Mouse (Mus musculus) CH12.LX (cell line): ENCODE data around the gene Irf6. TPM values are rescaled to one million over a fixed set of nuclear protein-coding genes. Genes with fewer than 3 reads are reported as not detected.

Experiments used
- DNase-seq: peaks from one replicate; pipeline ENCODE4 v3.0.0-alpha.2; 2013; ENCODE audit errors: extremely low read depth
- H3K27ac ChIP-seq: 2 replicates; pipeline ENCODE4 v1.5.1; 2012; ENCODE audit warnings: low read depth, mild to moderate bottlenecking, control low read depth, moderate library complexity; ENCODE audit not compliant: insufficient read depth
- H3K27me3 ChIP-seq: replicated peaks from 2 replicates; pipeline ENCODE3; 2012; ENCODE audit warnings: inconsistent platforms
- H3K36me3 ChIP-seq, 2 experiments: replicated peaks in 1 of 2; 2 replicates each; pipeline versions ENCODE3 to v1.6.1; 2012; ENCODE audit warnings: inconsistent platforms in 1 of 2, low read length in 1 of 2, mild to moderate bottlenecking in 1 of 2, mixed read lengths in 1 of 2, moderate library complexity in 1 of 2; ENCODE audit not compliant: control insufficient read depth in 1 of 2, insufficient read depth in 1 of 2
- H3K4me1 ChIP-seq, 2 experiments: 2 replicates each; pipeline ENCODE4 v1.6.1; 2012; ENCODE audit warnings: inconsistent platforms in 1 of 2, moderate library complexity in 1 of 2; ENCODE audit not compliant: insufficient read depth in 2 of 2, control insufficient read depth in 1 of 2
- H3K4me2 ChIP-seq: 2 replicates; pipeline ENCODE4 v1.6.1; 2012; ENCODE audit warnings: low read depth, mild to moderate bottlenecking, control low read depth; ENCODE audit not compliant: poor library complexity, insufficient read depth, severe bottlenecking
- H3K4me3 ChIP-seq, 3 experiments: fragments of 150-350 bp in 1 of 3; sonication (generic) in 1 of 3; replicated peaks in 1 of 3; 2 replicates each; pipeline versions ENCODE3 to v1.5.1; 2011 to 2012; ENCODE audit warnings: low read depth in 2 of 3, low read length in 2 of 3, mild to moderate bottlenecking in 2 of 3, moderate library complexity in 2 of 3, control low read depth in 1 of 3, improper control_type of control experiment in 1 of 3, inconsistent platforms in 1 of 3, mixed read lengths in 1 of 3; ENCODE audit not compliant: poor library complexity in 1 of 3
- H3K79me2 ChIP-seq: replicated peaks from 2 replicates; pipeline ENCODE4 v1.6.1; 2012; ENCODE audit warnings: mild to moderate bottlenecking, moderate library complexity; ENCODE audit not compliant: control insufficient read depth, poor library complexity, insufficient read depth, severe bottlenecking; ENCODE audit errors: extremely low read depth
- H3K9ac ChIP-seq: 2 replicates; pipeline ENCODE4 v1.6.1; 2012; ENCODE audit warnings: low read depth, mild to moderate bottlenecking, control low read depth, moderate library complexity; ENCODE audit not compliant: insufficient read depth
- H3K9me3 ChIP-seq: replicated peaks from 2 replicates; pipeline ENCODE3; 2012; ENCODE audit warnings: low read length, inconsistent platforms, mixed read lengths
- CHD1 ChIP-seq: IDR thresholded peaks from 2 replicates; pipeline ENCODE4 v1.6.1; 2012; ENCODE audit warnings: low read depth, low read length, improper control_type of control experiment, inconsistent platforms
- CHD2 ChIP-seq: IDR thresholded peaks from 2 replicates; pipeline ENCODE4 v1.6.1; 2011; ENCODE audit warnings: low read length, improper control_type of control experiment
- CTCF ChIP-seq, 2 experiments: IDR thresholded peaks in 1 of 2; conservative IDR thresholded peaks in 1 of 2; 2 replicates each; pipeline ENCODE4 v1.5.1; 2011 to 2012; ENCODE audit warnings: low read depth in 2 of 2, low read length in 2 of 2, improper control_type of control experiment in 1 of 2, inconsistent platforms in 1 of 2, mild to moderate bottlenecking in 1 of 2, moderate library complexity in 1 of 2
- E2F4 ChIP-seq: IDR thresholded peaks from 2 replicates; pipeline ENCODE4 v1.6.1; 2011; ENCODE audit warnings: low read depth, low read length, improper control_type of control experiment; ENCODE audit not compliant: insufficient replicate concordance
- ELF1 ChIP-seq: IDR thresholded peaks from 2 replicates; pipeline ENCODE4 v1.6.1; 2014; ENCODE audit warnings: low read depth, mild to moderate bottlenecking, inconsistent platforms, low read length, improper control_type of control experiment
- ETS1 ChIP-seq: conservative IDR thresholded peaks from 2 replicates; pipeline ENCODE4 v1.6.1; 2012; ENCODE audit warnings: low read depth, mild to moderate bottlenecking, inconsistent platforms, low read length, improper control_type of control experiment, moderate library complexity
- GABPA ChIP-seq: IDR thresholded peaks from 2 replicates; pipeline ENCODE4 v1.6.1; 2012; ENCODE audit warnings: low read depth, low read length, improper control_type of control experiment, inconsistent platforms; ENCODE audit not compliant: insufficient replicate concordance
- HCFC1 ChIP-seq: IDR thresholded peaks from 2 replicates; pipeline ENCODE4 v1.6.1; 2012; ENCODE audit warnings: low read depth, mild to moderate bottlenecking, inconsistent platforms, low read length, improper control_type of control experiment
- IRF4 ChIP-seq: IDR thresholded peaks from 2 replicates; pipeline ENCODE4 v1.6.1; 2014; ENCODE audit warnings: low read depth, mild to moderate bottlenecking, inconsistent platforms, low read length, improper control_type of control experiment
- JUND ChIP-seq: conservative IDR thresholded peaks from 2 replicates; pipeline ENCODE4 v1.6.1; 2011; ENCODE audit warnings: low read depth, low read length, improper control_type of control experiment
- KAT2A ChIP-seq: IDR thresholded peaks from 2 replicates; pipeline ENCODE4 v1.6.1; 2012; ENCODE audit warnings: low read length, improper control_type of control experiment, inconsistent platforms; ENCODE audit not compliant: insufficient replicate concordance
- MAZ ChIP-seq: IDR thresholded peaks from 2 replicates; pipeline ENCODE4 v1.6.1; 2012; ENCODE audit warnings: low read depth, mild to moderate bottlenecking, inconsistent platforms, low read length, improper control_type of control experiment, moderate library complexity
- MEF2A ChIP-seq: IDR thresholded peaks from 2 replicates; pipeline ENCODE4 v1.6.1; 2014; ENCODE audit warnings: low read depth, mild to moderate bottlenecking, inconsistent platforms, low read length, improper control_type of control experiment, borderline replicate concordance
- MYC ChIP-seq: IDR thresholded peaks from 2 replicates; pipeline ENCODE4 v1.6.1; 2011; ENCODE audit warnings: low read depth, mild to moderate bottlenecking, improper control_type of control experiment, low read length
- POLR2A ChIP-seq: IDR thresholded peaks from 2 replicates; pipeline ENCODE4 v1.6.1; 2011; ENCODE audit warnings: low read depth, mild to moderate bottlenecking, improper control_type of control experiment, low read length
- SIN3A ChIP-seq: IDR thresholded peaks from 2 replicates; pipeline ENCODE4 v1.6.1; 2012; ENCODE audit warnings: low read length, improper control_type of control experiment, inconsistent platforms
- SMC3 ChIP-seq: IDR thresholded peaks from 2 replicates; pipeline ENCODE4 v1.6.1; 2011; ENCODE audit warnings: low read depth, low read length, improper control_type of control experiment
- USF1 ChIP-seq: IDR thresholded peaks from 2 replicates; pipeline ENCODE4 v1.6.1; 2014; ENCODE audit warnings: low read depth, mild to moderate bottlenecking, inconsistent platforms, low read length, improper control_type of control experiment
- USF2 ChIP-seq: conservative IDR thresholded peaks from 2 replicates; pipeline ENCODE4 v1.6.1; 2011; ENCODE audit warnings: low read depth, low read length, improper control_type of control experiment
- ZKSCAN1 ChIP-seq: IDR thresholded peaks from 2 replicates; pipeline ENCODE4 v1.6.1; 2012; ENCODE audit warnings: low read depth, inconsistent platforms, low read length, improper control_type of control experiment, borderline replicate concordance
- ZNF384 ChIP-seq: IDR thresholded peaks from 2 replicates; pipeline ENCODE4 v1.6.1; 2012; ENCODE audit warnings: low read depth, low read length, improper control_type of control experiment, inconsistent platforms
- dilution Hi-C: fragments of 300-500 bp; cut with MboI; formaldehyde crosslinking; loops from 2 replicates; pipeline ENCODE4 v1.14.3; 2020; ENCODE audit warnings: low sequenced_read_pairs; ENCODE audit not compliant: extremely low pct_unique_long_range_greater_than_20kb, extremely low pct_ligation_motif_present
- in situ Hi-C: fragments of 300-500 bp; cut with MboI; formaldehyde crosslinking; loops from 3 replicates; pipeline ENCODE4 v1.14.3; 2019; ENCODE audit warnings: low sequenced_read_pairs, low pct_ligation_motif_present, low pct_unique_long_range_greater_than_20kb, mixed read lengths
- polyA plus RNA-seq: library from polyadenylated mRNA; unstranded; fragments of >175 nt; gene quantifications from 2 replicates; pipeline ENCODE4 v1.2.1, GENCODE M21; 2012; ENCODE audit warnings: low read depth; ENCODE audit not compliant: insufficient read length
- total RNA-seq, 2 experiments: library from RNA; depleted of rRNA; stranded (reverse); fragments of 300-350 nt in 1 of 2; fragments of >200 nt in 1 of 2; gene quantifications; 2 replicates each; pipeline ENCODE4 v1.2.3; 2012 to 2014

Gene Irf6
- total and polyA plus RNA-seq, 3 experiments: 0.31 to 13.0 (median 0.43) TPM

DNA sequence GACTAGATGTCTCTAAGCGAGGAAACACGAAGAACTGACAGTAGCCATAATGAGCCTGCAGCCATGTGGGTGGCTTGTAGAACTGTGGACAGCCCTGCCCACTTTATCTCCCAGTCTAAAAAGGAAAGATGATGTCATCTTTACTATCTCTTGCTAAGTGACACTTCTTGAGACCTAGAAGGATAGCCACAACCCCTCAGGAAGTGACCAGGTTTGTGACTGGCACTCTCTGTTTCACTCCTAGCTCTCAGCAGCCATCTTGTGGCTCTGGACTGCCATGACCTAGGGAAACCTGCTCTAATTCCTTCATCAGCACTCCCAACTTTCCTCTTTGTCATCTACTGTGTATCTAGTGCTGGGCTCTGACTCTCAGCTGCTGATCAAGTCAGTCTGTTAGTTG, 45.4 kb downstream of the Irf6 start (continued):
- TF ChIP-seq JUND: peak; percentile 78; the same call in 1 of the 2 replicates
- TF ChIP-seq KAT2A: no peak
- TF ChIP-seq IRF4: peak; percentile 54
- no peak for TF ChIP-seq GABPA
- TF ChIP-seq POLR2A: no peak
- peak in 1 of 2 experiments; percentile 50; a peak in 2 of 4 replicates for TF ChIP-seq CTCF (conservative IDR thresholded peaks at IDR 0.05 in 1 of 2, IDR thresholded peaks at IDR 0.05 in 1 of 2; ENCODE audit: low read depth in 2 of 2, low read length in 2 of 2)
- TF ChIP-seq E2F4: no peak
- no peak for TF ChIP-seq USF2
- TF ChIP-seq USF1: no peak

DNA sequence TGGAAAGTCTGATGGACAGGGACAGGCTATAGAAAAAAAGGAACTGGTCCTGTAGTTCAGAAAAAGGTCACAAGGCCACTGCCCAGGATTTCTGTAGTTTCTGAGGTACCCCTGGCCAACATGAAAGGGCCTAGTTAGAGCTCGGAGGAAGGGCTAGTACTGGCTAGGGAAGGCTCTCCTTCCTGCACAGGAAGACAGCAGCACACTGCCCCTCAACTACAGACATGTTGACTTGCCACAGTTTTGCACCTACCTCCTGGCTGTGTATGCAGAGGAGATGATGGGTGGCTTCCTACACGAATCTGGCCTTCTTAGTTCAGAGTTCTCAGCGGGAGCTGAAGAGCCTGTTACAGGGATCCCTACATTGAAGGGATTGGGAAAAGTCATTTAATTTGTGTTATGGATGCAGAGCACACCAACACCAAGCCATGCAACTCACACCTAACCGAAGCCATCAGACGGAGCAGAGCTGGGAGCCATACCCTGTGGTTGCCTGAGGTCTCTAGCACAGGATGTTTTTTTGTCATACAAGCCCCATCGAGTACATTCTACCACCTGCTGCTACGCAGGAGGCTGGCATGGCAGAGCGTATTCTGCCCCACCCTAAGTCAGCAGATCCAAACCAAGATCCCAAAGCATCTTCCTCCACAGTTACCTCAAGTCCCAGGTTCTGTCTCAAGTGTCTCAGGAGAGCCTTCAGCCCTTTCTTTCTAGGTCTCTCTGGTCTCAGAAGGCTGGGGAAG, 47.9 kb downstream of the Irf6 start:
- Histone ChIP-seq H3K9me3 (peaks cover 2% of the 10 kb centered on the region), H3K4me3 (peak overlapping the region; percentile 59 to 77 (median 76)), H3K36me3 (peaks cover 28 to 43% of the 10 kb centered on the region in 2 experiments), H3K4me1 (peaks cover 21 to 50% of the 10 kb centered on the region in 2 experiments), H3K9ac (peak overlapping the region; percentile 76), H3K27me3 (no peaks in the 10 kb centered on the region), H3K79me2 (peaks cover 32% of the 10 kb centered on the region), H3K27ac (peak overlapping the region; percentile 92), H3K4me2 (peak overlapping the region; percentile 76)
- TF ChIP-seq MYC (no peak), HCFC1 (no peak), ELF1 (0 out of 2 replicates have a peak, but pooled peaks have one; percentile 1), SMC3 (no peak), POLR2A (no peak), IRF4 (peak; percentile 34; the same call in 1 of the 2 replicates), CHD1 (0 out of 2 replicates have a peak, but pooled peaks have one; percentile 37), ZKSCAN1 (no peak), MAZ (no peak), ETS1 (no peak), ZNF384 (no peak), USF1 (no peak), MEF2A (no peak), CHD2 (no peak), SIN3A (no peak), KAT2A (no peak)
- DNase-seq: no peak
- dilution Hi-C loops (no loop called here), in situ Hi-C loops (loop anchor here (10.0 kb wide), 1 partner anchor 196 kb away; no protein-coding TSS in a partner anchor)
